Mouse (Mus musculus) monocyte, adult 5-6 weeks (primary cell): Measurements from ENCODE around the gene Rhoc. TPM values are rescaled to one million over a fixed set of nuclear protein-coding genes. Genes with fewer than 3 reads are reported as not detected.
"Not testable (repeated sequence)": the region's sequence is repeated elsewhere in the genome, so short reads cannot be mapped to it uniquely, and the experiment has no call there.

ENCODE experiments used
- ATAC-seq: fragments of 153-309, 156-312 bp; replicated peaks from 2 replicates; pipeline ENCODE4 v1.8.0; 2017; ENCODE audit warnings: mild to moderate bottlenecking; ENCODE audit not compliant: low TSS enrichment, insufficient number of reproducible peaks, severe bottlenecking, poor library complexity, low FRiP score
- total RNA-seq: library from RNA; stranded (forward); fragments of 200-1000, 200-491, 200-594 nt; gene quantifications from 3 replicates; pipeline ENCODE4 v1.2.3, GENCODE M21; 2017

The Rhoc gene
- total RNA-seq, 1 experiment from 2014 or later = 13.3 TPM

- ATAC-seq = no peak
Measured at GRCm38 (mm10) chr3:104805539-104805938, 17.4 kb downstream of the Rhoc start.

DNA sequence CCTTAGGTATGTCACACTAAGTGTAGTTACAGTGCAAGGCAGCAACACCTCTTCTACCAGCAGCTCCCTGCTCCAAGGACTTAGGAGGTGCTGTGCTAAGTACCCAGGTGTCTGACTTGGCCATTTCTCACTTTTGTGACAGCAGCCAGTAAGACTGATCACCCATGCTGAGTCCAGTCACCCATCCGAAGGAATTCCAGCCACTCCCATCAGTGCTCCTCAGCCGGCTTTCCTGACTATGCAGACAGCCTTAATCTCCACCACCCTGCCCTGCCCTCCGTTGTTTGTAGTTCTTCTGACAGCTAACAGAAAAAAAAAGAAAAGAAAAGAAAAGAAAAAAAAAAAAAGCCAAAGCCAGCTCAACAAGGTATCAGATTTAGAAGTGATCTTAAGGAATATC lies 23.6 kb downstream of the Rhoc start:
- ATAC-seq = no peak; the same call in 1 of the 2 replicates

- no peak for ATAC-seq
Measured at GRCm38 (mm10) chr3:104812254-104812653, 24.1 kb downstream of the Rhoc start.

DNA sequence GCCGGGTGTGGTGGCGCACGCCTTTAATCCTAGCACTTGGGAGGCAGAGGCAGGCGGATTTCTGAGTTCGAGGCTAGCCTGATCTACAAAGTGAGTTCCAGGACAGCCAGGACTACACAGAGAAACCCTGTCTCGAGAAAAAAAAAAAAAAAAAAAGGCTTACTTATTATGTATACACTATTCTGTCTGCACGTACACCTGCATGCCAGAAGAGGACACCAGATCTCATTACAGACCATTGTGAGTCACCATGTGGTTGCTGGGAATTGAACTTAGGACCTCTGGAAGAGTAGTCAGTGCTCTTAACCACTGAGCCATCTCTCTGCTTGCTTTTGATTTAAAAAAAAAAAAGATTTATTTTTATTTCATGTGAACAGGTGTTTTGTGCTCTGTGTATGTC lies 25.1 kb downstream of the Rhoc start:
- not testable (repeated sequence) for ATAC-seq

- no peak for ATAC-seq
Measured at GRCm38 (mm10) chr3:104814746-104815145, 26.6 kb downstream of the Rhoc start.

- ATAC-seq = no peak
Measured at GRCm38 (mm10) chr3:104815346-104815745, 27.2 kb downstream of the Rhoc start.

GRCm38 (mm10) chr3:104816130-104816529 lies 28.0 kb downstream of the Rhoc start:
- ATAC-seq = no peak

DNA sequence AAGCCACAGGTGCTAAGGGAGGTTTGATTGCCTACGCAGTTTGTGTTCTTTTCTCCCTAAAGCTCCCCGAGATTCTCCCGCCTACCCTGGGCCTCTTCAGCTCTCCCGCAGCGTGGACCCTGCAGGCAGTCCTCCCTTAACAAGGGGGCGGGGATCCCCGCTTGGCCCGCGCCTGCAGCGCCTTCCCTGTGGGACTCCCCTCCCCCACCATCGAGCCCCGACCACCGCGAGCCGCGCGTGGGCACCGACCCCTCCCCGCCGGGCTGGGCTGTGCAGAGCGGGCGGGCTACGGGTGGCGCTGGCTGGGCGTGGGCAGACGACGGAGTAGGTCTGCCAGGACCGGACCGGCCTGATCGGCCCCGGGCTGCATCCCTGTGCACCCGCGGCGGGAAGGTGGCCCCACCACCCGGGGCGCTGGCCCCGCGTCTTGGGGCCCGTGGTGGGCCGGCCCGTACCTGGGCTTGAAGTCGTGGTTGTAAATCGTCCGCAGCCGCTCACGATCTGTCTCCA lies 29.4 kb downstream of the Rhoc start:
- ATAC-seq = no peak; the same call in 1 of the 2 replicates

GRCm38 (mm10) chr3:104817991-104818748 lies 30.0 kb downstream of the Rhoc start, which contains the start of gene Mov10:
Gene Mov10, minus strand, starts transcription at chr3:104818563.
- ATAC-seq = peak; percentile 56

- no peak for ATAC-seq
Measured at GRCm38 (mm10) chr3:104818749-104819134, 30.6 kb downstream of the Rhoc start.

DNA sequence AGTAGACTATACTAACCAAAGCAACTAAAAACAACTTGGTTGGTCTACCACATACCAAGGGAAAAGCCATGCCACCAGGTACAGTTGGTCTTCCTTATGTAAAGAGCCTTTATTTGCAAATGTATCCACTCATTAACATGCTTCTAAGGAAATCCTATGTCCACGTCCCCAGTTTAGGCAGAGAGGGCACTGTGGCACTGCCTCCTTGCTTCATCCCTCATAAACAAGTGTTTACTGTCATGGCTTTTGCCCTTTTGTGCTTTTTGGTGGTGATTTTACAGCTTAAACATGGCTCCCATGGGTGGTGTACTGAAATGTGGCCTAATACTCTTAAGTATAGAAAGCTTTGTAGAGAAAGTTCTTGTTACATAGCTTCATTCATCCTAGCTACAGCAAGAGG lies 32.3 kb downstream of the Rhoc start:
- no peak for ATAC-seq

DNA sequence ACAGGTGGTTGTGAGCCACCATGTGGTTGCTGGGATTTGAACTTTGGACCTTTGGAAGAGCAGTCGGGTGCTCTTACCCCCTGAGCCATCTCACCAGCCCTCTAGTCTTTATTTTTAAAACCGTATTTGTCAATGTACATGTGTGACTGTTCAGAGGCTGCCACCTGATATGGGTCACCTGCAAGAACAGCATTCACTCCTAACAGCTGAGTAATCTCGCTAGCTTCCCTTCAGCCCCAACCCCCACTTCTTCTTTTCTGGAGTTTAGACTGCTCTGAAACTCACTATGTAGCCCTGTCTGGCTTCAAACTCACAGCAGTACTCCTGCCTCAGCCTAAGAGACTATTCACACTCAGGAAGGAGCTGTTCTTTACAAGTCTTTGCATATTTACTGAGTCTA lies 34.2 kb downstream of the Rhoc start:
- ATAC-seq = no peak

DNA sequence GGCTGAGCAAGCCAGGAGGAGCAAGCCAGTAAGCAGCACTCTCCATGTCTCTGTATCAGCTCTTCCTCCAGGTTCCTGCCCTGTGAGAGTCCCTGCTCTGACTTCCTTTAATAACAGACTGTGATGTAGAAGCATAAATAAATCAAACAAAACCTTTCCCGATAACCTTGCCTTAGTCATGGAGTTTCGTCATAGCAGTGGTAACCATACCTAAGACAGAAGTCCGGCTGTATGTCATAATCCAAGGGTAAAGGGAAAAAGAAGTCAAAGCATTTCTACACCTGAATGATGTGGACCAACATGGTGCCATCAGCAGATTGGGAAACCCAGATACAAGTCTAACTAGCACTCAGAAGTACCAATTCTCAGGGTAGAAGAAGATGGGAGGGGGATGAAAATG lies 47.6 kb downstream of the Rhoc start:
- ATAC-seq = no peak

DNA sequence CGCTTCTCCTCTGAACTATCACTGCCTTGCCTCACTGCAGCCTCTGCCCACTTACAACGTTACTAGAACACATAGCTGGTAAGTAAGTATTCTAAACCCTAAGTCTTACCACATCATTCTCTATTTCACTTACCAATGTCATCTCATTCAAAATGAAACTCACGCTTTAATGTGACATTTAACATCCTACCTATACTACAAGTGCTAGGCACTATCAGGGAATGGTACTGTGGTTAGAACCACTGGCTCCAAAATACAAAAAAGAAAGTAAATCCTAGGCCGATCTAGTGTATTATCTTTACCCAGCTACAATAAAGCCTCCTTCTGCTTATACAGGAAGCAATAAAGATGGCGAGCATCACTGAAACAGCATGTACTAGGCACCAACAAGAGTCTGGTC lies 52.9 kb downstream of the Rhoc start:
- no peak for ATAC-seq

Other genes with a start within 250 kb of the Rhoc start
- 4.8 to 7.0 TPM (median 6.2 TPM) in 3 replicates for gene Slc16a1, start 149.7 kb upstream of the Rhoc start, total RNA-seq
- 29.4 to 78.1 TPM (median 44.9 TPM) in 3 replicates for gene Ppm1j, start 7.3 kb upstream of the Rhoc start, total RNA-seq
- gene Fam19a3, start 6.5 kb upstream of the Rhoc start, total RNA-seq = 0.32 to 4.9 TPM (median 1.9 TPM) in 3 replicates
- gene Mov10, start 30.2 kb downstream of the Rhoc start, total RNA-seq = 3.2 to 8.2 TPM (median 7.1 TPM) in 3 replicates
- 23.3 to 54.1 TPM (median 23.4 TPM) in 3 replicates for gene St7l, start 75.6 kb downstream of the Rhoc start, total RNA-seq
- 312 to 377 TPM (median 368 TPM) in 3 replicates for gene Capza1, start 76.1 kb downstream of the Rhoc start, total RNA-seq
- gene Wnt2b, start 173.5 kb downstream of the Rhoc start, total RNA-seq = not detected in 3 replicates